Mouse (Mus musculus): ENCODE data around the gene Ctla4. TPM values are rescaled to one million over a fixed set of nuclear protein-coding genes. Genes with fewer than 3 reads are reported as not detected.

Ctla4 gene
- total and polyA plus RNA-seq, 2 experiments from 2014 or later, result not detected

GRCm38 (mm10) chr1:60862510-60862909, 24.3 kb upstream of the Ctla4 start:
- Histone ChIP-seq H3K36me3 (ENCODE audit: insufficient read depth, low read length) (no peaks in the 10 kb centered on the region), H3K4me2 (ENCODE audit: low read depth, low read length, poor library complexity, severe bottlenecking) (no peak overlapping the region), H3K9me3 (ENCODE audit: low read length) (no peaks in the 10 kb centered on the region), H3K27me3 (ENCODE audit: insufficient read depth, low read length) (no peaks in the 10 kb centered on the region), H3K4me1 (ENCODE audit: insufficient read depth, low read length) (no peaks in the 10 kb centered on the region), H3K4me3 (ENCODE audit: low read depth, low read length) (no peak overlapping the region), H3K9ac (replicated peaks; ENCODE audit: low read length, poor library complexity, severe bottlenecking) (no peak overlapping the region), H3K27ac (ENCODE audit: low read depth, low read length) (peak overlapping the region; percentile 32; the same call in 1 of the 2 replicates)
- 74% methylated on average over 3 of the region's 3 CpGs for WGBS
- no peak for DNase-seq (ENCODE audit: low spot score)
- no peak for ATAC-seq (ENCODE audit: low FRiP score)
- no peak for TF ChIP-seq CTCF (IDR thresholded peaks at IDR 0.05)

- TF ChIP-seq CTCF (IDR thresholded peaks at IDR 0.05), result no peak
- H3K36me3 ChIP-seq (ENCODE audit: insufficient read depth, low read length), result no peaks in the 10 kb centered on the region
- no peak overlapping the region; the same call in 1 of the 2 replicates for H3K27ac ChIP-seq (ENCODE audit: low read depth, low read length)
- ATAC-seq (ENCODE audit: low FRiP score), result no peak
- no peaks in the 10 kb centered on the region for H3K4me1 ChIP-seq (ENCODE audit: insufficient read depth, low read length)
- no peaks in the 10 kb centered on the region for H3K9me3 ChIP-seq (ENCODE audit: low read length)
- DNase-seq (ENCODE audit: low spot score), result no peak
- no peaks in the 10 kb centered on the region for H3K27me3 ChIP-seq (ENCODE audit: insufficient read depth, low read length)
- no peak overlapping the region for H3K4me3 ChIP-seq (ENCODE audit: low read depth, low read length)
- 62% methylated on average over 13 of the region's 13 CpGs for WGBS
- H3K9ac ChIP-seq (replicated peaks; ENCODE audit: low read length, poor library complexity, severe bottlenecking), result no peak overlapping the region
- H3K4me2 ChIP-seq (ENCODE audit: low read depth, low read length, poor library complexity, severe bottlenecking), result no peak overlapping the region
These were observed 23.8 kb upstream of the Ctla4 start for GRCm38 (mm10) chr1:60862951-60863461.

GRCm38 (mm10) chr1:60863701-60864100, 23.1 kb upstream of the Ctla4 start:
- no peaks in the 10 kb centered on the region for H3K27me3 ChIP-seq (ENCODE audit: insufficient read depth, low read length)
- H3K9ac ChIP-seq (replicated peaks; ENCODE audit: low read length, poor library complexity, severe bottlenecking), result no peak overlapping the region
- WGBS, result 90% methylated on average over 3 of the region's 3 CpGs
- TF ChIP-seq CTCF (IDR thresholded peaks at IDR 0.05), result no peak
- ATAC-seq (ENCODE audit: low FRiP score), result no peak
- no peaks in the 10 kb centered on the region for H3K36me3 ChIP-seq (ENCODE audit: insufficient read depth, low read length)
- no peak overlapping the region for H3K4me2 ChIP-seq (ENCODE audit: low read depth, low read length, poor library complexity, severe bottlenecking)
- H3K9me3 ChIP-seq (ENCODE audit: low read length), result no peaks in the 10 kb centered on the region
- H3K27ac ChIP-seq (ENCODE audit: low read depth, low read length), result no peak overlapping the region
- no peaks in the 10 kb centered on the region for H3K4me1 ChIP-seq (ENCODE audit: insufficient read depth, low read length)
- no peak overlapping the region for H3K4me3 ChIP-seq (ENCODE audit: low read depth, low read length)
- DNase-seq (ENCODE audit: low spot score), result no peak

- no peak for TF ChIP-seq CTCF (IDR thresholded peaks at IDR 0.05)
- 95% methylated on average over 2 of the region's 2 CpGs for WGBS
- Histone ChIP-seq H3K4me3 (ENCODE audit: low read depth, low read length) (no peak overlapping the region), H3K9me3 (ENCODE audit: low read length) (no peaks in the 10 kb centered on the region), H3K36me3 (ENCODE audit: insufficient read depth, low read length) (no peaks in the 10 kb centered on the region), H3K4me1 (ENCODE audit: insufficient read depth, low read length) (no peaks in the 10 kb centered on the region), H3K9ac (replicated peaks; ENCODE audit: low read length, poor library complexity, severe bottlenecking) (no peak overlapping the region), H3K27me3 (ENCODE audit: insufficient read depth, low read length) (no peaks in the 10 kb centered on the region), H3K27ac (ENCODE audit: low read depth, low read length) (no peak overlapping the region), H3K4me2 (ENCODE audit: low read depth, low read length, poor library complexity, severe bottlenecking) (no peak overlapping the region)
- DNase-seq (ENCODE audit: low spot score) (no peak), ATAC-seq (ENCODE audit: low FRiP score) (no peak)
These were observed 21.6 kb upstream of the Ctla4 start for GRCm38 (mm10) chr1:60865167-60865566.

- no peak overlapping the region for H3K4me3 ChIP-seq (ENCODE audit: low read depth, low read length)
- H3K27me3 ChIP-seq (ENCODE audit: insufficient read depth, low read length), result no peaks in the 10 kb centered on the region
- 76% methylated on average over 5 of the region's 5 CpGs for WGBS
- no peak for DNase-seq (ENCODE audit: low spot score)
- no peaks in the 10 kb centered on the region for H3K9me3 ChIP-seq (ENCODE audit: low read length)
- H3K4me1 ChIP-seq (ENCODE audit: insufficient read depth, low read length), result no peaks in the 10 kb centered on the region
- no peak overlapping the region for H3K9ac ChIP-seq (replicated peaks; ENCODE audit: low read length, poor library complexity, severe bottlenecking)
- H3K36me3 ChIP-seq (ENCODE audit: insufficient read depth, low read length), result no peaks in the 10 kb centered on the region
- ATAC-seq (ENCODE audit: low FRiP score), result no peak
- no peak for TF ChIP-seq CTCF (IDR thresholded peaks at IDR 0.05)
- no peak overlapping the region for H3K4me2 ChIP-seq (ENCODE audit: low read depth, low read length, poor library complexity, severe bottlenecking)
- no peak overlapping the region for H3K27ac ChIP-seq (ENCODE audit: low read depth, low read length)
These were observed 20.8 kb upstream of the Ctla4 start for GRCm38 (mm10) chr1:60866043-60866442.

- DNase-seq (ENCODE audit: low spot score) (peak; percentile 77), ATAC-seq (ENCODE audit: low FRiP score) (no peak)
- Histone ChIP-seq H3K9ac (replicated peaks; ENCODE audit: low read length, poor library complexity, severe bottlenecking) (no peak overlapping the region), H3K27ac (ENCODE audit: low read depth, low read length) (no peak overlapping the region), H3K4me1 (ENCODE audit: insufficient read depth, low read length) (no peaks in the 10 kb centered on the region), H3K36me3 (ENCODE audit: insufficient read depth, low read length) (no peaks in the 10 kb centered on the region), H3K27me3 (ENCODE audit: insufficient read depth, low read length) (no peaks in the 10 kb centered on the region), H3K4me3 (ENCODE audit: low read depth, low read length) (no peak overlapping the region), H3K9me3 (ENCODE audit: low read length) (no peaks in the 10 kb centered on the region), H3K4me2 (ENCODE audit: low read depth, low read length, poor library complexity, severe bottlenecking) (no peak overlapping the region)
- TF ChIP-seq CTCF (IDR thresholded peaks at IDR 0.05), result peak; percentile 84
- 62% methylated on average over 17 of the region's 17 CpGs for WGBS
These were observed 18.2 kb upstream of the Ctla4 start for GRCm38 (mm10) chr1:60868333-60869277.

Measured in midbrain, postnatal 0 days (tissue).